Mouse (Mus musculus): Measurements from ENCODE around the gene Zfp867. TPM values are rescaled to one million over a fixed set of nuclear protein-coding genes. Genes with fewer than 3 reads are reported as not detected.

Zfp867 gene
- polyA plus RNA-seq, 1 experiment, result 2.9 TPM

- H3K4me3 ChIP-seq (ENCODE audit: insufficient read depth, low read length), result peak overlapping the region; percentile 71
- no peak overlapping the region for H3K27ac ChIP-seq (ENCODE audit: insufficient read depth, low read length)
- TF ChIP-seq CTCF (IDR thresholded peaks at IDR 0.05; ENCODE audit: extremely low read depth, insufficient read depth, low read length), result no peak
- TF ChIP-seq POLR2A (IDR thresholded peaks at IDR 0.05; ENCODE audit: extremely low read depth, insufficient read depth, low read length), result no peak
- no peaks in the 10 kb centered on the region for H3K4me1 ChIP-seq (ENCODE audit: control insufficient read depth, insufficient read depth, low read length)
Observed at GRCm38 (mm10) chr11:59471413-59472325, 605 bp downstream of the Zfp867 start.

DNA sequence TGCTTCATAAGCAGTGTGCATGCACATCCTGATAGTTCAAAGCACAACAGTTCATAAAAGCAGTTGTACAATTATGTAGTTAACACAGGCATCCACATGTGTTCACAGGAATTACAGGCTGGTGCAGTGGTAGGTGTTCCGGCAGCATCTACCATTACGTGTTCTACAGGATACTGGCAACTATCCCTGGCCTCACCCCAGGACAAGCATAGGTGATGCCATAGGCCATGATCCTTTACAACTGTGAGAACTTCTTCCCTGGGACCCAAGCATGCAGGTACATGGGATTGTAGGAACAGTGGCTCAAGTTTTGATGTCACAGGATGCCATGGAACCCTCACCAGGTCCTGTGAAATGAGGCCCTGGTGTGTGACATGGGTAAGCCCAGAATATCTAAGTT, 11.8 kb downstream of the Zfp867 start:
- H3K4me1 ChIP-seq (ENCODE audit: control insufficient read depth, insufficient read depth, low read length), result peaks cover 2% of the 10 kb centered on the region; the same call in 1 of the 2 replicates
- H3K27ac ChIP-seq (ENCODE audit: insufficient read depth, low read length), result no peak overlapping the region
- H3K4me3 ChIP-seq (ENCODE audit: insufficient read depth, low read length), result no peak overlapping the region
- no peak for TF ChIP-seq POLR2A (IDR thresholded peaks at IDR 0.05; ENCODE audit: extremely low read depth, insufficient read depth, low read length)
- no peak for TF ChIP-seq CTCF (IDR thresholded peaks at IDR 0.05; ENCODE audit: extremely low read depth, insufficient read depth, low read length)

DNA sequence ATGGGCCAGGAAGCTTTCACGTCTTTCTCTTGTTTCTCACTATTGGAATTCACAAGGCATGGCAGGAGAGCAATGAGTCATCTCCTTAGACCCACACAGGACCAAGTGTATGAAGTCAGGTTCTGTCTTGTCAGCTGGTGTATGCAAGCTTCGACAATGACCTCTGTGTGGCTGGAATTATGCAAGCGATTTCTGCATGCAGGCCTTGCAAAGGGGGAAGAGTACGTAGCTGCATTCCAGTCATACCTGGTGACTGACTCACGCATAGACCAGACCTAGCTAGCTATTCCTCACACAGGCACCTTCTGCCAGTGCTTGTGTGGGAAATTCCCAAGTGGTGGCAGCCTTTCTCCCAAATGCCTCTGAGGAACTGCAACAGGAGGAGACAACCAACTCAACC, 13.3 kb downstream of the Zfp867 start:
- peaks cover 2% of the 10 kb centered on the region; the same call in 1 of the 2 replicates for H3K4me1 ChIP-seq (ENCODE audit: control insufficient read depth, insufficient read depth, low read length)
- no peak overlapping the region for H3K27ac ChIP-seq (ENCODE audit: insufficient read depth, low read length)
- TF ChIP-seq POLR2A (IDR thresholded peaks at IDR 0.05; ENCODE audit: extremely low read depth, insufficient read depth, low read length), result no peak
- no peak for TF ChIP-seq CTCF (IDR thresholded peaks at IDR 0.05; ENCODE audit: extremely low read depth, insufficient read depth, low read length)
- no peak overlapping the region for H3K4me3 ChIP-seq (ENCODE audit: insufficient read depth, low read length)

DNA sequence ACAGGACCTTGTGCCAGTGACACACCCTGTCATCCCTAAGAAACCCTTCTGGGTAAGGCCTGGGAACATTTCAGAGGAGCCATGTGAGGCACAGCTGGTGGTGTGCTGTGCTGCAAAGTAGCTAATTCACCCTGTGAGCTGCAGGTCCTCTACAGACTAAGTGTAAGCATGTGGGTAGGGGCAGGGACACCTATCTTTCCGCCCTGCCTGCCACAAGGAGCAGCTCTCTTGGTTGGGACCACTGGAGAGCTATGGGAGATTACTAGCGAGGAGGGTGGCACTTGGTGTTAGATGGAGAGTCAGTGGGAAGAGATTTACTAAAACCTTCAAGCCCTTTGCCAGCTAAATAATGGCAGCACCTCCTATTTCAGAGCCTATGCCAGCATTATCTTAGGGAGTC, 15.4 kb downstream of the Zfp867 start:
- Histone ChIP-seq H3K4me3 (ENCODE audit: insufficient read depth, low read length) (no peak overlapping the region), H3K4me1 (ENCODE audit: control insufficient read depth, insufficient read depth, low read length) (peaks cover 2% of the 10 kb centered on the region; the same call in 1 of the 2 replicates), H3K27ac (ENCODE audit: insufficient read depth, low read length) (no peak overlapping the region)
- TF ChIP-seq CTCF (IDR thresholded peaks at IDR 0.05; ENCODE audit: extremely low read depth, insufficient read depth, low read length) (no peak), POLR2A (IDR thresholded peaks at IDR 0.05; ENCODE audit: extremely low read depth, insufficient read depth, low read length) (no peak)

- Histone ChIP-seq H3K4me1 (ENCODE audit: control insufficient read depth, insufficient read depth, low read length) (peaks cover 2% of the 10 kb centered on the region; the same call in 1 of the 2 replicates), H3K4me3 (ENCODE audit: insufficient read depth, low read length) (no peak overlapping the region), H3K27ac (ENCODE audit: insufficient read depth, low read length) (no peak overlapping the region)
- TF ChIP-seq POLR2A (IDR thresholded peaks at IDR 0.05; ENCODE audit: extremely low read depth, insufficient read depth, low read length) (no peak), CTCF (IDR thresholded peaks at IDR 0.05; ENCODE audit: extremely low read depth, insufficient read depth, low read length) (no peak)
Observed at GRCm38 (mm10) chr11:59456346-59456745, 15.9 kb downstream of the Zfp867 start.

DNA sequence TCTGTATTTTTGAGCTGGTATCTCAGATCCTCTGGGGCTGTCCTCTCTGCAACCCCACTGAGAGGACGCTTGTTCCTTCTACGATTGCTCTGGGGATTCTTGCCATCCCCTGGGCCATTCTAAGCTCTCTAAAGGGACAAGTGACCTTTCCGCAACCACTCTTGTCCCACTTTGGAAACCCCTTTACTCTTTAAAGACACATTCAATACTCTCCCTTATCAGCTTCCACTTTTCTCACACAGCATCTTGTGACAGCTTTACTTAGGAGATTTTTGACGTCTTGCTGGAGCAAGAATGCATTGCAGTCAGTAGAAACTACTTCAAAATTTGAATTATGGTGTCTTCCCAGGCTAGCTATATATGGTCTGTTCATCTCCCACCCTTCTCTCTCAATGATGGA, 21.2 kb downstream of the Zfp867 start, which contains the start of gene Snap47:
TSS of gene Snap47 (minus strand) at position 101 of the 400 bp plus-strand sequence.
- Histone ChIP-seq H3K4me3 (ENCODE audit: insufficient read depth, low read length) (peak within 1 kb of the TSS; percentile 98), H3K27ac (ENCODE audit: insufficient read depth, low read length) (peak within 1 kb of the TSS; percentile 20), H3K4me1 (ENCODE audit: control insufficient read depth, insufficient read depth, low read length) (peaks cover 9% of the 10 kb centered on the region)
- no peak for TF ChIP-seq POLR2A (IDR thresholded peaks at IDR 0.05; ENCODE audit: extremely low read depth, insufficient read depth, low read length)
- no peak for TF ChIP-seq CTCF (IDR thresholded peaks at IDR 0.05; ENCODE audit: extremely low read depth, insufficient read depth, low read length)

GRCm38 (mm10) chr11:59450230-59450771, 22.0 kb downstream of the Zfp867 start:
- Histone ChIP-seq H3K4me3 (ENCODE audit: insufficient read depth, low read length) (peak overlapping the region; percentile 98), H3K27ac (ENCODE audit: insufficient read depth, low read length) (peak overlapping the region; percentile 20), H3K4me1 (ENCODE audit: control insufficient read depth, insufficient read depth, low read length) (peaks cover 9% of the 10 kb centered on the region)
- TF ChIP-seq POLR2A (IDR thresholded peaks at IDR 0.05; ENCODE audit: extremely low read depth, insufficient read depth, low read length) (peak; percentile 37; the same call in 1 of the 2 replicates), CTCF (IDR thresholded peaks at IDR 0.05; ENCODE audit: extremely low read depth, insufficient read depth, low read length) (no peak)

GRCm38 (mm10) chr11:59449741-59450229, 22.5 kb downstream of the Zfp867 start, which contains the start of gene Jmjd4:
TSS of gene Jmjd4 (plus strand) at chr11:59450045.
- TF ChIP-seq POLR2A (IDR thresholded peaks at IDR 0.05; ENCODE audit: extremely low read depth, insufficient read depth, low read length) (peak; percentile 92), CTCF (IDR thresholded peaks at IDR 0.05; ENCODE audit: extremely low read depth, insufficient read depth, low read length) (no peak)
- Histone ChIP-seq H3K4me1 (ENCODE audit: control insufficient read depth, insufficient read depth, low read length) (peaks cover 9% of the 10 kb centered on the region), H3K4me3 (ENCODE audit: insufficient read depth, low read length) (peak within 1 kb of the TSS; percentile 98), H3K27ac (ENCODE audit: insufficient read depth, low read length) (peak within 1 kb of the TSS; percentile 94)

- peaks cover 4% of the 10 kb centered on the region for H3K4me1 ChIP-seq (ENCODE audit: control insufficient read depth, insufficient read depth, low read length)
- TF ChIP-seq POLR2A (IDR thresholded peaks at IDR 0.05; ENCODE audit: extremely low read depth, insufficient read depth, low read length) (no peak), CTCF (IDR thresholded peaks at IDR 0.05; ENCODE audit: extremely low read depth, insufficient read depth, low read length) (no peak)
- H3K27ac ChIP-seq (ENCODE audit: insufficient read depth, low read length), result no peak overlapping the region
- no peak overlapping the region for H3K4me3 ChIP-seq (ENCODE audit: insufficient read depth, low read length)
Observed at GRCm38 (mm10) chr11:59443102-59443501, 29.2 kb downstream of the Zfp867 start.
